Mouse (Mus musculus) forelimb bud, embryonic 11.5 days (tissue): ENCODE data around the gene C1galt1c1.

Source experiments
- DNase-seq: peaks from one replicate; pipeline ENCODE4 v3.0.0-alpha.2; 2012; ENCODE audit warnings: low read depth, low spot score

The C1galt1c1 gene

DNA sequence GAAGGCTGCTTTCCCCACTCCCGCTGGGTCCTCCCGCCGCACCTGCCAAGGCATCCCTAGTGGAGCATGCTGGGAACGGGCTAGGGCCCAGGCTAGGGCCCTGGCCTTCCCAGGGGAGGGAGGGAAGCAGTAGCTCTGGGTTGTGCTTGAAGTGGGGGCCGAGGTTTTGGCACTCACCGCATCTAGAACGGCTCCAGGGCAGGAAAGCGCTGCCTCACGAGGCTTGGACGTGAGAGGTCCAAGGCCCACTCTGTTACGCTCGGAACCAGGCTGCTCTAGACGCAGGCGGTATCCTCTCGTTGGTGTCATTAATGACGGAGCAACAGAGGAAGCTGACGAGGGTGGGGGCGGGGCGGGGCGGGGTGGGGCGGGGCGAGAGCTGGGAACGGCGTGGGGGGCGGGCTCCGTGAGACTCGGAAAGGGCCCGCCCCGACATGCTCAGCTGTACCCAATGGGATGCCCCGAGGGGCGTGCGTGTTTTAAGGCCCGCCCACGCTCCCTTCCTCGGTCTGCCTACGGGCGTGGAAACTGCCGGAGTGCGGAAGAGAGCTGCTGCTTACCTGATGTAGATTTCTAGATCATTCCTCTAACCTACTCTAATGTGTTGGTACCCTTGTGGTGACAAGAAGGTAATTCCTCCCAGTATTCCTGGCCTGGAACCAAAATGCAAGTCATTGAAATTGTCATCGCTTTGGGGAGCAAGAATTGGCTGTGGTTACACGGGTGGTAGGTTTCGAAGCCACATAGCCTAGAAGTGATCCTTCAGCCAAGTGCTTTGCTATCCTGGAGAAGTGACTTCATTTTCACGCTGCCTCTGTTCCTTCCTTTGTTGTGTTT is at the start of gene C1galt1c1:
C1galt1c1 (minus strand) TSS at position 287 of the 837 bp plus-strand sequence.
- peak; percentile 80 for DNase-seq

DNA sequence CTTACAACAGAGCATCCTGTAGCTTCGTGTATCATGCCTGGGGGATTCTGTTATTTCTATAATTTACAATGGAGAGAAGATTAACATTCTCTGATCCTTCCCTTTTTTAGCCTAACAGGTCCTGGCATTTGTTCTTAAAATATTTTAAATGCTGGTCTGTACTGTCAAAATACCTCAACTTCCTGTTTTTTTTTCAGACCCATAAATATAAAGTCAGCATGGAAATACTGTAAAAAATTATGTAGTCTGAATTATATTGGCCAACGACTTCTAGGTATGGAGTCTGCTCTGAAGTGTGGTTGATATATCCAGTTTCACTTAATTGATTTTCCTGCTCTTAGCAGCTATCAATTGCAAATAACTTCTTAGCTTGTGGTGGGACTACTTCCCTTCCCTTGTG is 47.1 kb upstream of the C1galt1c1 start:
- DNase-seq, result no peak

DNA sequence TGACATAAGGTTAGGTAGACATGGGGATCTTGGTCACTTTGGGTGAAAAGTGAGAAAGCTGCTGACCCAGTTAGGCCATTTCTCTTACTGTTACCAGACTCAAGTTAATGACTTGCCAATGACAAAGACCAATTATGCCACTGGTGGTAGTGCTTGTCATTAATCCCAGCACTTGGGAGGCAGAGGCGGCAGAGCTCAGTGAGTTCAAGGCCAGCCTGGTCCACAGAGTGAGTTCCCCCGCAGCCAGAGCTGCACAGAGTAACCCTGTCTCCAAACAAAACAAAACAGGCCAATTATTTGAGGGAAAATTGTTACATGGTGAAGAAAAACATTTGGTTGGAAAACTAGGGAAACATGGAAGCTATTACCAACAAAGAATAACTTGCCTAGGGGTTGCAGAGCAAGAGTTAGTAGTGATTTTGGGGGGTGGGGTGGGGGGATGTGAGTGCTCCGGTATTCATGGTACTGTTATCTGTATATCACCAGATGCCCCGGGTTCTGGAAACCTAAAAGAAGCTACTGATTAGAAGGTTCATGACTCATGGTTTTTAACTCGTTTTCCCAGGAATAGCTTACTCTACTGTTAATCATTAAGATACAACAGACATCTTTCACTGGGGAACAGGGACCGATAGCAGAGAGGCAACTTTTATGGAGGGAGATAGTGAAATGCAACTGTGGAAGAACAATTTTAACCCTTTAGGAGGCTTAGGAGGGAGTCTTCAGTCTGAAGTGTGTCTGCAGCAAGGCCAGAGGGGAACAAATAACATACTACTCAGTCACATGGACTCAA is 34.4 kb upstream of the C1galt1c1 start:
- no peak for DNase-seq

DNA sequence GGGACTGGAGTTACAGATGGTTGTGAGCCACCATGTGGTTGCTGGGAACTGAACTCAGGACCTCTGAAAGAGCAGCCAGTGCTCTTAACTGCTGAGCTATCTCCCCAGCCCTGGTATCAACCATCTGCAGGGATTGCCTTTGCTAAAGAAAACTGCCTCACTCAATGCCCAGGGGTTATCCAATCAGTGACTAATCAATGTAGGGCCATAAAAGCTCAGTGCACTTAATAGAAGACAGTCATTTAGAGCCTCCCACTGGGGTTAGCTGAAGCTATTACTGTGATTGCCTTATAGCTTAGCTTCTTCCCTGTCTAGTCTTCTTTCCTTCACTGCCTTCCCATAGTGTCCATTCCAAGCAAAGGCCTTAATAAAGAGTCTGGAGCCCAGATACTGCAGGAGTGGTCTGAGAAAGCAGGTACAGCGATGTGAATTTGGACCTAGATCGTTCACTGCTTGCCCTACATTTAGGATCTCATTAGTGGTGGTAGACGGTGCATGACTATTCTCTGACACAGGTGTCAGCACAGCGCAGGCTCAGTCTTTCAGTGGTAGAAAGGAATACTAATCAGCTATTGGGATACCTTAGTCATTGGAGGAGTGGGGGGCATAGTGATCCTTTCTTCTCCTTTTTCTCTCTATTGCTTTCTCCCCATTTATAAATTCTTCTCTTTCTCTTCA is 21.5 kb upstream of the C1galt1c1 start:
- DNase-seq, result no peak

DNA sequence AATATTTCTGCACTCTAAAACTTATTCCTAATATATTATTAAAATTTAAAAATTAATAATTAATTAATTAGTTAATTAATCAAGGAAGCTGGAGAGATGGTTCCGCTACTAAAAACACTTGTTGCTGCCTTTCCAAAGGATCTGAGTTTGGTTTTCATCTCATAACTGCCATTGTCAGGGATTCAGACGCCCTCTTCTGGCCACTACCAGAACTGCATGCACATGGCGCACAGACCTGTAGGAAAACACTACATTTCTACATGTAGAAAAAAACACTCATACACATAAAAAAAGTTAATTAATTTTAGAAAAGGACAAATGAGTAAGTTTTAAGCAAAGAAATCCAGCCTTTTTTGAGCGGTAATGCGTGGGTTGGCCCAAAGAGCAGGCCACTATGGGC is 19.8 kb upstream of the C1galt1c1 start:
- no peak for DNase-seq

DNA sequence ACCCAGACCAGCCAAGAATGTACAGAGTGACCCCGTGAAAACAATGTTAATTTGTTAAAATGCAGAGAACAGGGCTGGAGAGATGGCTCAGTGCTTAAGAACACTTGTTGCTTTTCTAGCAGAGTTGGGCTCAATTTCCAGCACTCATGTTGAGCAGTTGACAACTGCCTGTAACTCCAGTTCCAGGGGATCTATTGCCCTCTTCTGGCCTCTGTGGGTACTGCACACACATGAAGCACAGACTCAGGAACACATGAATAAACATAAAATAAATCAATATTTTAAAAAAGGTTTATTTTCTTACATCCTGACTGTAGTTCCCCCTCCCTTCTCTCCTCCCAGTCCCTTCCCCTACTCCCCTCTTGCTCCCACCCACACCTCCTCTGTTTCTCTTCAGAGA is 18.3 kb upstream of the C1galt1c1 start:
- DNase-seq, result no peak

DNA sequence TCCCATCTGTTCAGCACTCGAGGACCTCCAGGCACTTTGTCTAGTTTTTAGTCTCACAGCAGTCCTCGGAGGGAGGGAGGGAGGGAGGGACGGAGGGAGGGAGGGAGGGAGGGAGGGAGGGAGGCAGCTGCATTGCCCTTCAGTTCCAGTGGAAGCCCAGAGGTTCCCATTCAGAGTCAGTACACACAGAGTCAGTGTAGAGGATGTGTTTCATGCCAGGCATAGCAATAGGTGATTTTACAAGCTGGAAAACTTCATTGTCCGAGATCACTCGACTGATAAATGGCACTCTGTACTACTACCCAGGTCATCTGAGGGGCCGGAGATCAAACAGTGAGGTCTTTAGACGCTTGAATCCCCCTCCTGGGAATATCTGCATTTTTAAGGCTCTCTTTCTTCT is 16.3 kb upstream of the C1galt1c1 start:
- no peak for DNase-seq

DNA sequence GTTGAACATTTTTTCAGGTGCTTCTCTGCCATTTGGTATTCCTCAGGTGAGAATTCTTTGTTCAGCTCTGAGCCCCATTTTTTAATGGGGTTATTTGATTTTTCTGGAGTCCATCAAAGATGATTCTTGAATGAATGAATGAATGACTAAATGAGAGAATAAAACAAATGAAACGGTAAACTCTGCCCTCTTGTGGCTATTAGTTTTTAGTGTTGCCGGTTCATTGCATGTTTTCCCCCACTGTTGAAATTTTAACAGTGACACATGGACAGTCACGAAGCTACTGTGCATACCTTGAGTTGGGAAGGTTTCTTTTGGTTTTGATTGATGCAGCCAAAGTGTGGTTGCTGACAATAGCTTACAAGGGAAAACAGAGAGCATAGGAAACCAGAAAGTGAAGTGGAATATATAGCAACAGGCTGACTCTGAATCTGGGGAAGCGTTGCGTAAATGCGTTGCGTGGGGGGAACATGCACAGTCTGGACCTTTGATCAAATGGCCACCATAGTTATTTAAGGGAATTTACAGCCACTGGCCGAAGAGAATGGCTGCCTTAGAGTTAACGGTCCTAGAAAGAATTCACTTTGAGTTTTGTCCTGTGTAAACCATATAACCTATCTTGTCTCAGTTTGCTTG is 15.6 kb upstream of the C1galt1c1 start:
- no peak for DNase-seq

DNA sequence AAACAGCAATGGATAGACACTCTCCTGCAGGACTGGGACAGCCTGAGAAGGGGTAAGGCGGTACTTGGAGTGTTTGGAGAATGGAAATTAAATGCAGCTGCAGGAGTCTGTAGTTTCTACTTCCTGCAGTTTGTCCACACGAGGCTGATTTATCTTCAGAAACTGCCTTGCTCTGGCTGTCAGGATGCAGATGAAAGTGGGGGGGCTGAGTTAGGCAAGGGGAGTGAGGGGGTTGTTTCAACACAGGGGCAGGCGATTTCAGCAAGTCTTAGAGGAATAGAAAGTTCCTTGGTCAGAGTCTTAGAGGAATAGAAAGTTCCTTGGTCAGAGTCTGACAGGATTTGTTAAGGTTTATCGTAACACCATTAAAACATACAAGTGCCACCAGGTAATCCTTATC is 7.3 kb upstream of the C1galt1c1 start:
- peak; percentile 27 for DNase-seq

DNA sequence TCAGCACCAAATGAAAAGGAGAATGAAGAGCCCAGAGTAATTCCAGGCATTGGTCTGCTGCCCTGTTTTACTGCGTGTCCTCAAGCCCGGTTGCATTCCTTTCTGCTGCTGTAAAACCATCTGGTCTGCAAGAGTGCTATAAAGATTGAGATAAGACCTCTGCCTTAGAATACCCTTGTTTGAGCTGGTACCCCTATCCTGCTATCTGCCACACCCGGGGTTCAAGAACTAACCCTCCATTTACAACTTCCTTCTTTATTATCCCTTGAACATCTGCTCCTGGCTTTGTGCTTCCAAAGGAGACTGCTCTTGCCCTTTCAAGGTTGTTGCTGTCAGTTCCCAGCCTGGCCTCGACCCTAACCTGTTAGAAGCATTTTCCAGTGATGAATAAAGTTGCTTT is 6.5 kb upstream of the C1galt1c1 start:
- DNase-seq, result no peak

DNA sequence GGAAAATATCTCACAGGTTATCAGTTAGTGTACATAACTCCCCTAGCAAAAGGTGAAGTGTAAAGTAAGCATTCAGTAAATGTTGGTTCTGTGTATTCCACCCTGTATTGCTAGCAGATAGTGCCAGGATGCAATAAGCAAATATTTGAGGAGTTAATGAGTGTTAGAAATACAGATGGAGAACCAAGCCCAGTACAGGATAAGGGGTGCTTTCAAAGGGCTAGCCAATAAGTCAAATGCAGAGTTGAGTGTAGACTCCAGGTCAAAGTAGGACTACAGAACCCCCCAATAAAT is 698 bp upstream of the C1galt1c1 start:
- DNase-seq, result no peak

DNA sequence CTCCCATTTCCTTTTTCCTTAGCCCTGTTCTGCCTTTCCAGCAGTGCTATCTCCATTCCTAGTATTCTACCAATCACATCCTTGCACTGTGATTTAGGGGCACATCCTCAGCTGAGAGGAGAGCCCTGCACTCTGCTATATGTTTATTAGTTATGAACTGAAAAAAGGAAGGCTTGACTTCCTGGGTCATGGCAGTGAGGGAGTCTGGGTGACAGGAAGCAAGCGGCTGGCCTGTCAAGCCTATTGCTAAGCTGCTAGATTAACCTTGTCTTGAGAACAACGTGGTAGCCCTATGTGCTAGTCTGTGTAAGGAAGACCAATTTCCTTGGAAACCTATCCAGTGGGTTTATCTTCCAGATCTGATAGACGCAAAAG is 33.9 kb downstream of the C1galt1c1 start:
- DNase-seq, result no peak

DNA sequence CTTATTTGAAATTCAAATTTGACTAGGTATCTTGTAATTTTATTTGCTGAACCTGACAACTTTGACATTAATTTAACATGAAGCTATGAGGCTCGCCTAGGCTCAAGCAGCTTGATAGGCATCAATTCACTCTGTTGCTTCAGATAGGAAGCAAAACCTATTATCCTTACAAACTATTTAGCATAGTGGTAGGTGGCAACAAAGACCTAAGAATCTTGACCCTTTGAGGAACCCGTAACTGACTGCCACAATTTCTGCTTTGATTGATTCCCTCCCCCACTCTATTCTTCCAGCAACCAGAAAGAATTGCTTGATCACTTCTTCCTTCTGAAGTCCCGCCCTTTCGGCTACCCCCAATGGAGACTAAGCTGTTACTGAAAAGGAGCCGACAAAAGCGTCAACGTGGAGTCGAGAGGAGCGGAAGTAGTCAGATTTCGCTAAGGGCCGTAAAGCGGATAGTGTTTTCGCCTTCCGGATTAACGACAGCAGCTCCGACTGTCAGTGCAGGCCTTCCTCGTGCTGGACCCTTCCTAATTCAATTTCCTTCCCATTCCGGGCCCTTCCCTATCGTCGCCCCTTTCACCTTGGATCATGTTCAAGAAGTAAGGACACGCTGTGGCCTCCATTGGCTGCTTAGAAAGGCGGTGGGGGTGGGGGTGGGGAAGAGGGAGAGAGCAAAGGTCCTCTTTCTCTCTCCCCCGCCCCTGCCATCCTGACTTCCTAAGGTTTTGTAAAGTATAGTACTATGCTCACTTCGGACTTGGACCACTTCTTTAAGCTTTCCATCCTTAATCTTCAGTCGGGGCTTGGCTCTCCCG is 34.5 kb downstream of the C1galt1c1 start, which contains the start of gene Mcts1:
Mcts1 (plus strand) TSS at position 402 of the 818 bp plus-strand sequence.
- DNase-seq, result peak; percentile 79

DNA sequence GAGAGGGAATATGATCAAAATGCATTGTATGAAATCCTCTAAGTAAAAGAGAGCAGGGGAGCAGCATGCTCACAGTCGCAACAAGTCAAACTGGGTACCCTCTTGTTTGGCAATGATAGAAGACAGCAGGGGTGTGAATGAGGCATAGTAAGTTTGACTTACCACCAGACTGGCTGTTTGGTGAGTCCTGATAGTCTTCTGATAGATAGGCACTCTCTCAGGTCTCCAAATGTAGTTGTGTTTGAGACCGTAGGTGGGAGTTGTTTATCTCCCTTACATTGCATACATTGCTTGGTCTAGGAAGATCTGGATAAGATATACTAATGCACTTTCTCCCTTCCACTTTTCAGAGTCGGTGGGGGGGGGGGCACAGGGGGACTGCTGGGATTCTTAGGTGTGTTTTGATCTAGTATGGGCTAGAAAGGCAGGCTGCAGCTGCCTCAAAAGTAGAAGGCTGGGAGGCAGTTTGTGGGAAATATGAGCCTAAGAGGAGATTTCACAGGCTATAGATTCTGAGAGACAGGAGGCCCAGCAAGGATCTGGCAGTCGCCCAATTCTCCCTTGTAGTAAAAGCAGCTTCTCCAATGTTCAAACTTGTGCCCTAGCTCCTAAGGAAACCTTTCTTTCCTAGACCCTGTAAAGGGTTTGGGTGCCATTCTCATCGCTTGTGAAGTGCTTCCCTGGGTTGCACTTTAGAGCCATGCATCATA is 41.6 kb downstream of the C1galt1c1 start:
- no peak for DNase-seq

DNA sequence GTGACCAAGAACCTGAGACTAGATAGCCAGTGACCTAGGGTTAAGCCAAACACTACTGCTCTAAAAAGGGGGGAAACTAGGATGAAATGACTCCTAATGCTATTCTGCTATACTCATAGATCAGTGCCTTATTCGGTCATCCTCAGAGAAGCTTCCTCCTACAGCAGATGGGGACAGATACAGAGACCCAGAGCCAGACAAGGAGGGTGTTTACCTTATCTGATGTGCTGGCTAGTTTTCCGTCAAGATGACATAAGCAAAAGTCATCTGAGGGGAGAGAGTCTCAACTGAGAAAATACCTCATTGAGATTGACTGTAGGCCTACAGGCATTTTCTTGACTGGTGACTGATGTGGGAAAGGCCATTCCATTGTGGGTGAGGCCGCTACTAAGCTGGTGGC is 43.1 kb downstream of the C1galt1c1 start:
- DNase-seq, result no peak

DNA sequence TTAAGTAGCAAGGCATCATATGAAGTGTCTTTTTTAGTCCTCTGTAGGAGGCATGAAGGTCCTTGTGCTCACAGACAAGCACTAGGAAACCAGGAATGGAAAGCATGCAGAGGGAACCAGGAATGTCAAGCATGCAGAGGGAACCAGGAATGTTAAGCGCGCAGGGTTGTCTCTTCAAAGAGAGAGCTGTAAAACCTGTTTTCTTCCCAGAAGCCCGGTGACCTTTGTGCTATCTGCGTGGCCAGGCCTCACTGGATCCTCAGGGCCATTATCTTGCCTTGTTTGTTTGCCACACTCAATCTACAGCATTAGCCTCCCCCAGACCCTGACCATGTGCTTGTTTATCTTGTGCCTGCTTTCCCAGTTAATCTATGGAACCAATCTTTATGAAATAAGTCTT is 45.1 kb downstream of the C1galt1c1 start:
- DNase-seq, result no peak

DNA sequence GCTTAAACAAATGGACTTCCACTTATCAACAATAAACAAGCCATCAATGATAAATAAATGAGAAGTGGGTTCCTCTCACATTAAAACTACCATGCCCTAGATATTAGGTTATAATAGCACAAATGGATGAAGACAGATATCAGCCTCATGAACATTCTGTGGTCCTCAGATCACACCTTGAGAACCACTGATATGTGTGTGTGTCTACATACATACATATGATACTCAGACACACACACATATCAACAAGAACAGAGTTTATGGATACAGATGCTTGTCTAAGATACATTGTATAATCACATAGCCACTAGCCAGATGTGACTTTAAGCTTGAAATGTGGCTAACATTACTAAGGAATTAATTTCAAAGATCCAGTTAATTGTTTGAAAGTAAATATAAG is 51.6 kb downstream of the C1galt1c1 start:
- DNase-seq, result no peak

DNA sequence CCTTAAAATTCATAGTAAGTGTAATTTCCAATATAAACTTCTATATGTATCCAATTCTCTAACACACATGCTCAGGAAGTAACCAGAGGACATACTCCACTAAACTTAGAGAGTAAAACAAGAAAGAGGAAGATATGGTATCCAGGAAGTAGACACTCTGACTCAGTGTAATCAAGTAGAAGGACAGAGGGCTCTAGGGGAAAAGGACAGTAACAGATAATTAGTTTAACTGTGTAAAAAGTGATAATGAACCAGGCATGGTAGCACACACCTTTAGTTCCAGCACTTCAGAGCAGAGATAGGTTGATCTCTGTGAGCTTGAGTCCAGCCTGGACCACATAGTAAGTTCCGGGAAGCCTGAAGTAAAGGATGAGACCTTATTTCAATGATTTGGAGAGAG is 53.7 kb downstream of the C1galt1c1 start:
- no peak for DNase-seq
